Mouse (Mus musculus) sigmoid colon, adult 10 weeks (tissue): ENCODE results near the gene Ssxb10. TPM values are rescaled to one million over a fixed set of nuclear protein-coding genes. Genes with fewer than 3 reads are reported as not detected.

Experiments used
- polyA plus RNA-seq: library from polyadenylated mRNA; stranded (reverse); fragments of 350-450 nt; fragmentation: Illumina TruSeq; extraction: RNeasy Lipid Tissue Mini Kit (QIAGEN cat#74804); gene quantifications from one replicate; pipeline ENCODE4 v1.2.3, GENCODE M21; 2014; ENCODE audit warnings: low read depth, low replicate concordance

Gene Ssxb10
- not detected for polyA plus RNA-seq

DNA sequence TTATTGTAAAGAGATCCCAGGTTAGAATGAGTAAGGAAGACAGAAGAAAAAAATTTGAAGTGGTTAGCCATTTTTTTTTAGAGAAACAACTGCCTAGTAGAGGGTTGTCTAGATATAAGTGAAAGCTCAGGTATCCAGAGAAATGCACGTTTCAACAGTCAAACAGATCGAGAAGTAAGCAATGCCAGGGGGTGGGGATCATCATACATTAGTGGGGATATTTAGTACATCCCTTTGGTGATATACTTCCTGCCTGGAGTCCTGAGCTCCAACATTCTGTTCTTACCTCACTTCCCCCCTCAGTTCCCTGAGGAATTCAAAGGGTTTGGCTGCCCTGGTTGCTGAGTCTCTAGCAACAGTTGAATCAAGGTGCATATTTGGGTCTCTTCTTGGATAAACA, at the start of gene Ssxb10:
TSS of gene Ssxb10 (plus strand) at position 301 of the 400 bp plus-strand sequence.

DNA sequence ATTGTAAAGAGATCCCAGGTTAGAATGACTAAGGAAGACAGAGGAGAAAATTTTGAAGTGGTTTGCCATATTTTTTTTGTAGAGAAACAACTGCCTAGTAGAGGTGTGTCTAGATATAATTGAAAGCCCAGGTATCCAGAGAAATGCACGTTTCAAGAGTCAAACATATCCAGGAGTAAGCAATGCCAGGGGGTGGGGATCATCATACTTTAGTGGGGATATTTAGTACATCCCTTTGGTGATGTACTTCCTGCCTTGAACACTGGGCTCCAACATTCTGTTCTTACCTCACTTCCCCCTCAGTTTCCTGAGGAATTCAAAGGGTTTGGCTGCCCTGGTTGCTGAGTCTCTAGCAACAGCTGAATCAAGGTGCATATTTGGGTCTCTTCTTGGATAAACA, 39.5 kb downstream of the Ssxb10 start, which contains the start of gene Ssxb9:
TSS of gene Ssxb9 (plus strand) at position 301 of the 400 bp plus-strand sequence.

Other genes starting within 250 kb of the Ssxb10 start
- 0.47 TPM for gene Was, start 236.9 kb upstream of the Ssxb10 start, polyA plus RNA-seq
- 96.1 TPM for gene Wdr13, start 194.5 kb upstream of the Ssxb10 start, polyA plus RNA-seq
- gene Rbm3, start 181.5 kb upstream of the Ssxb10 start, polyA plus RNA-seq, result 597 TPM
- 0.25 TPM for gene Tbc1d25, start 151.2 kb upstream of the Ssxb10 start, polyA plus RNA-seq
- gene Ebp, start 133.9 kb upstream of the Ssxb10 start, polyA plus RNA-seq, result 42.3 TPM
- 1.5 TPM for gene Porcn, start 120.9 kb upstream of the Ssxb10 start, polyA plus RNA-seq
- gene Ftsj1, start 75.0 kb upstream of the Ssxb10 start, polyA plus RNA-seq, result 7.7 TPM
- not detected for gene Slc38a5, start 56.3 kb upstream of the Ssxb10 start, polyA plus RNA-seq
- not detected for gene Ssxb9, start 39.6 kb downstream of the Ssxb10 start, polyA plus RNA-seq
- gene Ssxb1, start 85.9 kb downstream of the Ssxb10 start, polyA plus RNA-seq, result not detected
- gene Ssxb2, start 134.3 kb downstream of the Ssxb10 start, polyA plus RNA-seq, result not detected
- gene Gm14459, start 197.5 kb downstream of the Ssxb10 start, polyA plus RNA-seq, result not detected
- not detected for gene Ssxb6, start 220.8 kb downstream of the Ssxb10 start, polyA plus RNA-seq